Mouse (Mus musculus): Measurements from ENCODE around the gene Lrrc36.
A peak's percentile ranks its signal among the peaks of the same experiment; 100 is the strongest.

Gene Lrrc36

GRCm38 (mm10) chr8:105499787-105500186 is 86.4 kb downstream of the Lrrc36 start:
- H3K4me3 ChIP-seq (replicated peaks; ENCODE audit: low read length) = peak overlapping the region; percentile 65
- no peaks in the 10 kb centered on the region for H3K9me3 ChIP-seq (ENCODE audit: low read length)
- TF ChIP-seq CTCF (conservative IDR thresholded peaks at IDR 0.05; ENCODE audit: low read length) (no peak), POU5F1 (IDR thresholded peaks at IDR 0.05; ENCODE audit: borderline replicate concordance, low read length) (no peak), NANOG (IDR thresholded peaks at IDR 0.05; ENCODE audit: borderline replicate concordance, low read length) (no peak)
- peaks cover 30% of the 10 kb centered on the region for H3K4me1 ChIP-seq (replicated peaks; ENCODE audit: low read depth, low read length)
- H3K36me3 ChIP-seq (ENCODE audit: insufficient read depth, low read length) = no peaks in the 10 kb centered on the region
- H3K27me3 ChIP-seq (ENCODE audit: insufficient read depth, low read length) = peaks cover 28% of the 10 kb centered on the region

GRCm38 (mm10) chr8:105504617-105505016 is 91.2 kb downstream of the Lrrc36 start:
- H3K36me3 ChIP-seq (ENCODE audit: insufficient read depth, low read length) = no peaks in the 10 kb centered on the region
- H3K4me1 ChIP-seq (replicated peaks; ENCODE audit: low read depth, low read length) = peaks cover 19% of the 10 kb centered on the region
- TF ChIP-seq CTCF (conservative IDR thresholded peaks at IDR 0.05; ENCODE audit: low read length) = no peak
- TF ChIP-seq POU5F1 (IDR thresholded peaks at IDR 0.05; ENCODE audit: borderline replicate concordance, low read length) = no peak
- TF ChIP-seq NANOG (IDR thresholded peaks at IDR 0.05; ENCODE audit: borderline replicate concordance, low read length) = no peak
- no peak overlapping the region for H3K4me3 ChIP-seq (replicated peaks; ENCODE audit: low read length)
- no peaks in the 10 kb centered on the region for H3K9me3 ChIP-seq (ENCODE audit: low read length)
- peaks cover 14% of the 10 kb centered on the region for H3K27me3 ChIP-seq (ENCODE audit: insufficient read depth, low read length)

- Histone ChIP-seq H3K9me3 (ENCODE audit: low read length) (no peaks in the 10 kb centered on the region), H3K4me1 (replicated peaks; ENCODE audit: low read depth, low read length) (peaks cover 24% of the 10 kb centered on the region), H3K4me3 (replicated peaks; ENCODE audit: low read length) (no peak overlapping the region), H3K27me3 (ENCODE audit: insufficient read depth, low read length) (peaks cover 9% of the 10 kb centered on the region; the same call in 1 of the 2 replicates), H3K36me3 (ENCODE audit: insufficient read depth, low read length) (no peaks in the 10 kb centered on the region)
- TF ChIP-seq POU5F1 (IDR thresholded peaks at IDR 0.05; ENCODE audit: borderline replicate concordance, low read length) (no peak), NANOG (IDR thresholded peaks at IDR 0.05; ENCODE audit: borderline replicate concordance, low read length) (no peak), CTCF (conservative IDR thresholded peaks at IDR 0.05; ENCODE audit: low read length) (no peak)
Measured at GRCm38 (mm10) chr8:105506977-105507376, 93.6 kb downstream of the Lrrc36 start.

- Histone ChIP-seq H3K27me3 (ENCODE audit: insufficient read depth, low read length) (peaks cover 13% of the 10 kb centered on the region; the same call in 1 of the 2 replicates), H3K4me3 (replicated peaks; ENCODE audit: low read length) (no peak overlapping the region), H3K9me3 (ENCODE audit: low read length) (no peaks in the 10 kb centered on the region), H3K4me1 (replicated peaks; ENCODE audit: low read depth, low read length) (peaks cover 24% of the 10 kb centered on the region), H3K36me3 (ENCODE audit: insufficient read depth, low read length) (no peaks in the 10 kb centered on the region)
- TF ChIP-seq POU5F1 (IDR thresholded peaks at IDR 0.05; ENCODE audit: borderline replicate concordance, low read length) = no peak
Measured at GRCm38 (mm10) chr8:105508758-105509157, 95.4 kb downstream of the Lrrc36 start.

GRCm38 (mm10) chr8:105509997-105510735 is 96.8 kb downstream of the Lrrc36 start:
- no peak overlapping the region for H3K4me3 ChIP-seq (replicated peaks; ENCODE audit: low read length)
- peaks cover 22% of the 10 kb centered on the region for H3K27me3 ChIP-seq (ENCODE audit: insufficient read depth, low read length)
- no peak for TF ChIP-seq POU5F1 (IDR thresholded peaks at IDR 0.05; ENCODE audit: borderline replicate concordance, low read length)
- TF ChIP-seq CTCF (conservative IDR thresholded peaks at IDR 0.05; ENCODE audit: low read length) = no peak
- no peak for TF ChIP-seq NANOG (IDR thresholded peaks at IDR 0.05; ENCODE audit: borderline replicate concordance, low read length)
- H3K9me3 ChIP-seq (ENCODE audit: low read length) = no peaks in the 10 kb centered on the region
- H3K4me1 ChIP-seq (replicated peaks; ENCODE audit: low read depth, low read length) = peaks cover 32% of the 10 kb centered on the region
- H3K36me3 ChIP-seq (ENCODE audit: insufficient read depth, low read length) = no peaks in the 10 kb centered on the region

All from E14TG2a.4 (cell line).